Mouse (Mus musculus) ES-Bruce4 (cell line): ENCODE measurements around the gene Rab33a. TPM values are rescaled to one million over a fixed set of nuclear protein-coding genes. Genes with fewer than 3 reads are reported as not detected.

Source experiments
- H3K27ac ChIP-seq: 2 replicates; pipeline ENCODE4 v1.5.1; 2012; ENCODE audit warnings: low read length, inconsistent platforms; ENCODE audit not compliant: insufficient read depth
- H3K27me3 ChIP-seq: 2 replicates; pipeline ENCODE4 v1.6.1; 2012; ENCODE audit warnings: mild to moderate bottlenecking, low read length, inconsistent platforms; ENCODE audit not compliant: control insufficient read depth, poor library complexity, insufficient read depth, severe bottlenecking
- H3K36me3 ChIP-seq: 2 replicates; pipeline ENCODE4 v1.6.1; 2012; ENCODE audit warnings: inconsistent platforms, mild to moderate bottlenecking, low read length, moderate library complexity; ENCODE audit not compliant: control insufficient read depth, poor library complexity, insufficient read depth, severe bottlenecking
- H3K4me1 ChIP-seq: one replicate; pipeline ENCODE4 v1.8.1; 2011; ENCODE audit warnings: low read length; ENCODE audit not compliant: control insufficient read depth, insufficient read depth
- H3K4me3 ChIP-seq: 2 replicates; pipeline ENCODE4 v1.5.1; 2011; ENCODE audit warnings: low read depth, mild to moderate bottlenecking, low read length
- H3K9ac ChIP-seq: 2 replicates; pipeline ENCODE4 v1.6.1; 2012; ENCODE audit warnings: low read depth, mild to moderate bottlenecking, inconsistent platforms; ENCODE audit not compliant: poor library complexity, severe bottlenecking
- H3K9me3 ChIP-seq: replicated peaks from 2 replicates; pipeline ENCODE4 v1.6.1; 2012; ENCODE audit warnings: mild to moderate bottlenecking, low read length, inconsistent platforms; ENCODE audit not compliant: control insufficient read depth, poor library complexity, insufficient read depth, severe bottlenecking
- CTCF ChIP-seq: IDR thresholded peaks from one replicate; pipeline ENCODE4 v1.8.1; 2011; ENCODE audit warnings: low read depth, low read length
- EP300 ChIP-seq: IDR thresholded peaks from 2 replicates; pipeline ENCODE4 v1.6.1; 2011; ENCODE audit warnings: low read depth, low read length; ENCODE audit not compliant: insufficient read depth
- POLR2A ChIP-seq: IDR thresholded peaks from one replicate; pipeline ENCODE4 v1.8.1; 2011; ENCODE audit warnings: low read length; ENCODE audit not compliant: insufficient read depth
- polyA plus RNA-seq: library from polyadenylated mRNA; stranded (reverse); fragments of >200 nt; gene quantifications from 2 replicates; pipeline ENCODE4 v1.2.4, GENCODE M21; 2011; ENCODE audit warnings: low read depth; ENCODE audit not compliant: missing spikeins, insufficient read depth, insufficient read length

Gene Rab33a
- polyA plus RNA-seq, 1 experiment, result 1.4 TPM

DNA sequence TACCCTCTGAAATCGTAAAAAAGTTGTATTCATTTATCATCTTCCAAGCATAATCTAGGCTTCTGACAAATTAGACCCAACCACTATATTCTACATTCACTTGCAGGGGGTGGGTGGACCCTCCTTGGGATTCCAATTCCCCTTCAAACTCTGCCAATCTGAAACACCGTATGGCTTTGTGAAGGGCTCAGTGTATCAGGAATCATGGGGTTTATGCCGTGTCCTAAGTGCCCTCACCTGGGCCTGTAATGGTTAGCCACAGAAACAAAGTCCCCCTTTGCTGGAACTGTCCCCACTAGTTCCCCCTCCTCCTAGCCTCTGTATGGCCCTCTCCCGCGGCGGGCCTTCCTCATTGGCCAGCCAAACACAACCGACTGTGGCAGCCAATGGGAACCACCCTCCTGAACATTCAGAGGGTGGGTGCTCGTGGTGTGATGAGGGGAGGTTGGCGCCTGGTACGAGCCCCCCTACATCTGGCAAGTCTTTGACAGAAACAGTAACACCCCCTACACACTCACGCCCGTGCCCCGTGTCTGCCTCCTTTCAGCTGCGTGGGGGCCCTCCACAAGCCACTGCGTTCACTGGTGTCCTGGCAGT is 776 bp upstream of the Rab33a start:
- Histone ChIP-seq H3K9ac (peak overlapping the region; percentile 31), H3K27me3 (no peaks in the 10 kb centered on the region; the same call in 1 of the 2 replicates), H3K27ac (no peak overlapping the region), H3K4me3 (peak overlapping the region; percentile 63), H3K9me3 (no peaks in the 10 kb centered on the region), H3K36me3 (no peaks in the 10 kb centered on the region), H3K4me1 (no peaks in the 10 kb centered on the region)
- no peak for TF ChIP-seq CTCF
- TF ChIP-seq EP300, result no peak
- no peak for TF ChIP-seq POLR2A

DNA sequence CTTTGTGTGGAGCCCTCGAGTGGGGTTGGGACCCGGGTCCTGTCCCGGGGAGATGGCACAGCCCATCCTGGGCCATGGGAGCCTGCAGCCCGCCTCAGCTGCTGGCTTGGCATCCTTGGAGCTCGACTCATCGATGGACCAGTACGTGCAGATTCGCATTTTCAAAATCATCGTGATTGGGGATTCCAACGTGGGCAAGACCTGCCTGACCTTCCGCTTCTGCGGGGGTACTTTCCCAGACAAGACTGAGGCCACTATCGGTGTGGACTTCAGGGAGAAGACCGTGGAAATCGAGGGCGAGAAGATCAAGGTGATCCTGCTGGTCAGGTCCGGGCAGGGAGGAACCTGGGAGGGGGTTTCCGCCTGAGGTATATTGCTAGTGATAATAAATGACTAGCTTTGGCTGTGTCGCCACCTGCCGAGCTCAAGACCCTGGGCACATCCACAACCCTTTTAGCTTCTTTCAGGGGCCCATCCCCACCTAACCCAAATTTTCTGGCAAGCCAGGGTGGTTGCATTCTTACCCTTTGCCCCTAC is 532 bp downstream of the Rab33a start:
- peak overlapping the region; percentile 63 for H3K4me3 ChIP-seq
- no peaks in the 10 kb centered on the region; the same call in 1 of the 2 replicates for H3K27me3 ChIP-seq
- TF ChIP-seq EP300 (no peak), POLR2A (no peak), CTCF (no peak)
- H3K9me3 ChIP-seq, result no peaks in the 10 kb centered on the region
- H3K36me3 ChIP-seq, result no peaks in the 10 kb centered on the region
- H3K4me1 ChIP-seq, result no peaks in the 10 kb centered on the region
- peak overlapping the region; percentile 31 for H3K9ac ChIP-seq
- H3K27ac ChIP-seq, result no peak overlapping the region

DNA sequence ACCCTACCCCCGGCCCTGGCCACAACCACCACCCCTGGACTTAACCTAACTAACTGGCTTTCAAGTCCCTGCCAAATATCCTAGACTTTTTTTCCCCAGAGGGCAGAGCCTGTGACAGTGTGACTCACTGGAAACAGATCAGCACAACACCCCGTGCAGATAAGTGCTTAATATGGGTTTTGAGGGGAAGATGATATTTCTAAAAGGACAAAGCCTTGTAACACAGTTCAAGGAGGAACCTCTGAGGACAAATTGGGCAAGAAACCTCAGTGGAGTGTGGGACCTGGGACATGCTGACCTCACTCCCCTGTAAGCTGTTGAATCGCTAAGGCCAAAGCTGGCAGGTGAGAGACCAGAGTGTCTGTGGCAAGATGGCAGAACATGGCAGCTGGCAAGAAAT is 2.6 kb downstream of the Rab33a start:
- Histone ChIP-seq H3K27me3 (no peaks in the 10 kb centered on the region; the same call in 1 of the 2 replicates), H3K9ac (no peak overlapping the region), H3K36me3 (no peaks in the 10 kb centered on the region), H3K4me1 (no peaks in the 10 kb centered on the region), H3K4me3 (no peak overlapping the region), H3K9me3 (no peaks in the 10 kb centered on the region), H3K27ac (no peak overlapping the region)
- TF ChIP-seq EP300 (no peak), CTCF (no peak), POLR2A (no peak)

DNA sequence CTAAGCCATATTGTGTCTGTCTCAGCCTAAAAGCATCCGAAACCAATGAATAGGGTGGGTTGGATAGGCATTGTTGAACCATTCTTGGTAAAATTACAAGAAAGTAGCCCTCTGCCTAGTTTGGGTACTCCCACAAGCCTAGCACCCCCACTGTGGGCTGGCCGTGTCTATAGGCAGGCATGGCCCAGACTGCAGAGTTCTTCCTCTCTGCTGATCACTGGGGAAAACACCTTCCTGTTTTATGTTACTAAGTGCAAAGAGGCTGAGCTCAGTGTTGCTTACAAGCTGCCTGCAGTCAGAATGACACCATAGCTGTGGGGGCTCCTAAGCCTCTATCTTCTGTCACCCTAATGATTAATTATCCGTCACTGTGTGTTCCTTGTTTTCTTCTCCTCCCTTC is 4.4 kb downstream of the Rab33a start:
- Histone ChIP-seq H3K9ac (no peak overlapping the region), H3K27ac (no peak overlapping the region), H3K4me3 (no peak overlapping the region), H3K36me3 (no peaks in the 10 kb centered on the region), H3K27me3 (no peaks in the 10 kb centered on the region; the same call in 1 of the 2 replicates), H3K4me1 (no peaks in the 10 kb centered on the region), H3K9me3 (no peaks in the 10 kb centered on the region)
- TF ChIP-seq CTCF, result no peak
- no peak for TF ChIP-seq POLR2A
- TF ChIP-seq EP300, result no peak

DNA sequence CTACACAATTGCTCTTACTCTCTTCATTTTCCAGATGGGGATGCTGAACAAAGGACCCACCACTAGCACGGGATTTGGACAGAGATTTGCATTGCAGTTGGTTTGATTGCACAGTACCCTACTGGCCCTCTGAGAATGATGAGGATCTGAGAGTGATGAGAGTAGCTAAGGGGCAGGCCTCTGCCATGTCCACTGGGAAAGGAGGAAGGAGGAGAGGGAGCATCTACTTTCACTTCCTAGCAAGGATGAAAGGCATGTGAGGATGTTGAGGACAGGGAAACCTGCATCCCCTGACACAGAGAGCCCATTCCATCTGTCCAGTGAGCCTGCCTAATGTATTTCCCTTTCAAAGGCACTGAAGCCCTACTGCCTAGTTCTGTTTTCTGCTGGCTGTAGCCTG is 6.2 kb downstream of the Rab33a start:
- Histone ChIP-seq H3K9me3 (no peaks in the 10 kb centered on the region), H3K36me3 (no peaks in the 10 kb centered on the region)
- TF ChIP-seq CTCF, result no peak
- no peak for TF ChIP-seq POLR2A
- no peak for TF ChIP-seq EP300

DNA sequence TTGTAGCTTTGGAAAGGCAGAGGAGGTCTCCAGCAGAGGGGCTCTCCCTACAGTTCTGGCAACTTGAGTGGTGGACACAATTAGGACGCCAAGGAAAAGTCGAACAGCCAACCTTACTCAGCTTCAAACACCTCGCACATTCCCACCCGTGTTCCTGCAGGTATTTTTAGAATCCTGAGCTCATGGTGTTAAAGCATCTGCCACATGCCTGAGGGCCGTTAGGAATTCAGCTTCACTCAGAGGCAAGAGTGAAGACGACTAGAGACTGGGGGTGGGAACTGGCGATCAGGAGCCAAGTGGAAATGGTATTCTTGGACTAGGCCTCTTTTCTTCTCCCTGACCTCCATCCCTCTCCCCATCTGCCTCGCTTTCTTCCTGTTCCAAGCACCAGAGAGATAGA is 6.8 kb downstream of the Rab33a start:
- no peaks in the 10 kb centered on the region for H3K4me1 ChIP-seq
- no peak overlapping the region for H3K4me3 ChIP-seq
- H3K9me3 ChIP-seq, result no peaks in the 10 kb centered on the region
- no peak overlapping the region for H3K9ac ChIP-seq
- no peaks in the 10 kb centered on the region for H3K36me3 ChIP-seq
- TF ChIP-seq POLR2A, result no peak
- TF ChIP-seq EP300, result no peak
- TF ChIP-seq CTCF, result no peak
- no peaks in the 10 kb centered on the region for H3K27me3 ChIP-seq
- H3K27ac ChIP-seq, result no peak overlapping the region

More for the DNA sequence above, 6.2 kb downstream of the Rab33a start:
- no peaks in the 10 kb centered on the region for H3K4me1 ChIP-seq
- H3K27me3 ChIP-seq, result no peaks in the 10 kb centered on the region; the same call in 1 of the 2 replicates
- no peak overlapping the region for H3K4me3 ChIP-seq
- H3K27ac ChIP-seq, result no peak overlapping the region
- H3K9ac ChIP-seq, result no peak overlapping the region
